Mouse (Mus musculus): Measurements from ENCODE around the gene Utp20.

DNA sequence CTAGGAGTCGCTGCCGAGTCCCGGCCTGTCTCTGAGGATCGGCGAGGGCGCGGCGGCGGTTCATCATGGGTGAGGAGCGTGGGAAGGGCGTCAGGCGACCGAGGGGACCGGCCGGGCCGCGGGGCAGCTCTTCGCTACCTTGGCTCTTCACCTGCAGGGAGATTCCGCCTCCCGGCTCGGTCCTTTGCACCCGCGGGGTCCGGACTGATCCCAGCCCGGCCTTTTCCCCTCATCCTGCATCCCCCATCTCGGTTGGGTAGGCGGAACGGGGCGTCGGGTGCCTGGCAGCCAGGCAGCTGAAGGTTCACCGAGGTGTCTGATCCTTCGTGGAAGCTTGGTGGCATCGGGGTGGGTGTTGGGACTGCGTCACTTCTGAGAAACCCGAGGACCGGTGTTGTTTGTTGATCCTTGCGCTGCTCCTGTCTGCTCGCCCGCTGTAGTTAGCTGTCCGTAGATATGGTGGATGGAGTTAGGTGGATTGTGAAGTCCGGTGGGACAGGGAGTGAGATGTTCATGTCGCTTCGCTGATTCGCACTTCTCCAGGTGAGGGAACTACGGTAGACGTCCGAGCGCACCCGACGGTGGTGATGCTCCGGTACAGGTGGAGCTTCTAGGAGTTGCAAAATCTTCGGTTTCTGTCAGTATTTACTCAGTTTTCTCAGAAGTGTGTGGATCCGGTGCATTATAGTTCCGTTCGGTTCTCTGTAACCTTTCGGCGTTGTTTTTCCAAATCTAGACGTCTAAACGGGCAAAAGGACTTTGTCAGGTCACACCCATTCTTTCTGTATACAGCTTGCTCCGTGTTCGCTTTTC is 94.9 kb downstream of the Utp20 start:
- TF ChIP-seq CTCF (IDR thresholded peaks at IDR 0.05; ENCODE audit: extremely low read depth, insufficient read depth, low read length) (no peak), POLR2A (IDR thresholded peaks at IDR 0.05; ENCODE audit: extremely low read depth, insufficient read depth, low read length) (no peak)

Measured in cortical plate, adult 2 months (tissue).